Mouse (Mus musculus) heart, embryonic 15.5 days (tissue): ENCODE results near the gene Pcgf5. TPM values are rescaled to one million over a fixed set of nuclear protein-coding genes. Genes with fewer than 3 reads are reported as not detected.

Experiments used
- ATAC-seq: fragments of 200-750 bp; cut with Nextera tagmentation; replicated peaks from 2 replicates; pipeline ENCODE4 v1.8.0; 2017; ENCODE audit warnings: low read depth, moderate TSS enrichment; ENCODE audit not compliant: insufficient number of reproducible peaks, insufficient read depth, low FRiP score
- H3K27ac ChIP-seq: fragments of 300-500 bp; sonication (generic); 2 replicates; pipeline ENCODE4 v1.5.1; 2015; ENCODE audit warnings: mild to moderate bottlenecking, inconsistent platforms
- H3K27me3 ChIP-seq: fragments of 300-500 bp; sonication (generic); 2 replicates; pipeline ENCODE4 v1.6.1; 2015; ENCODE audit warnings: inconsistent platforms
- H3K36me3 ChIP-seq: fragments of 300-500 bp; sonication (generic); 2 replicates; pipeline ENCODE4 v1.6.1; 2015; ENCODE audit warnings: mild to moderate bottlenecking, inconsistent platforms
- H3K4me1 ChIP-seq: fragments of 300-500 bp; sonication (generic); replicated peaks from 2 replicates; pipeline ENCODE4 v1.6.1; 2015; ENCODE audit warnings: inconsistent platforms
- H3K4me2 ChIP-seq: fragments of 300-500 bp; sonication (generic); 2 replicates; pipeline ENCODE4 v1.6.1; 2015; ENCODE audit warnings: inconsistent platforms, mild to moderate bottlenecking, moderate library complexity
- H3K4me3 ChIP-seq: fragments of 300-500 bp; sonication (generic); 2 replicates; pipeline ENCODE4 v1.5.1; 2015; ENCODE audit warnings: mild to moderate bottlenecking, inconsistent platforms
- H3K9ac ChIP-seq: fragments of 300-500 bp; sonication (generic); 2 replicates; pipeline ENCODE4 v1.6.1; 2015; ENCODE audit warnings: mild to moderate bottlenecking, inconsistent platforms
- H3K9me3 ChIP-seq: fragments of 300-500 bp; sonication (generic); replicated peaks from 2 replicates; pipeline ENCODE4 v1.6.1; 2016; ENCODE audit warnings: inconsistent platforms
- WGBS: fragments of 180-500 bp; shearing (Covaris S2); methylation state at CpG from one replicate; pipeline ENCODE4 v1.1.7; 2015; ENCODE audit warnings: mixed read lengths; 5-methylcytosine and 5-hydroxymethylcytosine counted together
- polyA plus RNA-seq: library from polyadenylated mRNA; unstranded; fragments of >200 nt; fragmentation: Nextera tagmentation; extraction: Ambion mirVana; gene quantifications from 2 replicates; pipeline ENCODE4 v1.2.1, GENCODE M21; 2015

The Pcgf5 gene
- polyA plus RNA-seq, 1 experiment from 2014 or later = 55.4 TPM

GRCm38 (mm10) chr19:36350181-36350580 lies 2.1 kb downstream of the Pcgf5 start:
- Histone ChIP-seq H3K27ac (no peak overlapping the region), H3K27me3 (peaks cover 10% of the 10 kb centered on the region; the same call in 1 of the 2 replicates), H3K9me3 (no peaks in the 10 kb centered on the region), H3K4me3 (no peak overlapping the region), H3K9ac (no peak overlapping the region), H3K36me3 (no peaks in the 10 kb centered on the region), H3K4me2 (no peak overlapping the region), H3K4me1 (peaks cover 12% of the 10 kb centered on the region)
- WGBS = 68% methylated on average over 11 of the region's 11 CpGs
- no peak for ATAC-seq

DNA sequence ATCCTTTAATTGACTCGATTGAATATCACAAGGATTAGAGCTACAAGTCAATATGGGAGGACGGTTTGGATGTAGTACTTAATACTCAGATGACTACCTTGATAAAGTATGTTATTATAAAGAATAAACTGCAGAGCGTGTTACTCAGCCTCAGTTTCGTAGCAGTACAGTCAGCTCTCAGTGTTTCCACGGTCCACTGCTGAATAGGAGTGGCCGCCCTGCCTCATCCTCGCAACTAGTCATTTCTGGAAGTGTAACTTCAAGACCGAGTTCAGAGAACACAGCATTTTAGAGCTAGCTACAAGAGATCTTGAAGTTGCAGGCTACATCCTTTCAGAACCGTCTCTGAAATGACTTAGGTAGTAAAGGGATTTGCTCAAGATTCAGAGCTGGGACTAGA lies 2.8 kb downstream of the Pcgf5 start:
- peaks cover 10% of the 10 kb centered on the region; the same call in 1 of the 2 replicates for H3K27me3 ChIP-seq
- 91% methylated on average over 9 of the region's 9 CpGs for WGBS
- no peak for ATAC-seq
- peaks cover 12% of the 10 kb centered on the region for H3K4me1 ChIP-seq
- no peaks in the 10 kb centered on the region for H3K36me3 ChIP-seq
- no peaks in the 10 kb centered on the region for H3K9me3 ChIP-seq
- no peak overlapping the region for H3K4me2 ChIP-seq
- no peak overlapping the region for H3K9ac ChIP-seq
- no peak overlapping the region for H3K27ac ChIP-seq
- H3K4me3 ChIP-seq = no peak overlapping the region

DNA sequence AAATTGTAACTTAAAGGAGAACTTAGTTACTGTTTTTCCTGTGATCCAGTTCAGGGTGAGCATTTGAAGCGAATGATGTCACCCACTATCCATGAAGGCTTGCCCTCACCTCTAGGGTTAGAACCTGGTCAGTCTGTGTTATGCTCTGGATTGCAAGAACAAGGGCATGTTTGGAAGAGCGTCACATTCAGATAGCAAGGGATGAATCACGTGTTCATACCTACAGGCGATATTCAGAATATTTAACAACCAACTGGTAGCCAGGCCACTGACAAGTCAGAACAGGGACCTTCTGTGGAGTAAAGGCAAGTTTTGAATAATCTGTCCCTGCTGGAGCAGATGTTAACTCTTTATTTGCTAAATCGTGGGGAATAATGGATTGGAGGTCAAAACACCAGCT lies 14.4 kb downstream of the Pcgf5 start:
- WGBS = 78% methylated on average over 5 of the region's 5 CpGs
- Histone ChIP-seq H3K27me3 (no peaks in the 10 kb centered on the region), H3K27ac (no peak overlapping the region)

GRCm38 (mm10) chr19:36364757-36365156 lies 16.6 kb downstream of the Pcgf5 start:
- WGBS = 85% methylated on average over 8 of the region's 8 CpGs
- ATAC-seq = no peak
- H3K4me1 ChIP-seq = 0 out of 2 replicates have a peak, but pooled peaks cover 6% of the 10 kb centered on the region

More for the DNA sequence above, 14.4 kb downstream of the Pcgf5 start:
- Histone ChIP-seq H3K9ac (no peak overlapping the region), H3K4me1 (0 out of 2 replicates have a peak, but pooled peaks cover 6% of the 10 kb centered on the region), H3K4me3 (no peak overlapping the region), H3K4me2 (no peak overlapping the region), H3K9me3 (no peaks in the 10 kb centered on the region), H3K36me3 (no peaks in the 10 kb centered on the region)
- no peak for ATAC-seq

GRCm38 (mm10) chr19:36371478-36371877 lies 23.4 kb downstream of the Pcgf5 start:
- 62% methylated on average over 10 of the region's 10 CpGs for WGBS
- ATAC-seq = no peak
- Histone ChIP-seq H3K9me3 (no peaks in the 10 kb centered on the region), H3K4me2 (no peak overlapping the region), H3K4me1 (peaks cover 15% of the 10 kb centered on the region), H3K4me3 (no peak overlapping the region), H3K9ac (no peak overlapping the region), H3K27me3 (no peaks in the 10 kb centered on the region), H3K27ac (no peak overlapping the region), H3K36me3 (no peaks in the 10 kb centered on the region)

More at GRCm38 (mm10) chr19:36364757-36365156, 16.6 kb downstream of the Pcgf5 start:
- Histone ChIP-seq H3K4me2 (no peak overlapping the region), H3K9ac (no peak overlapping the region), H3K4me3 (no peak overlapping the region), H3K36me3 (no peaks in the 10 kb centered on the region), H3K27ac (no peak overlapping the region), H3K27me3 (no peaks in the 10 kb centered on the region), H3K9me3 (no peaks in the 10 kb centered on the region)

DNA sequence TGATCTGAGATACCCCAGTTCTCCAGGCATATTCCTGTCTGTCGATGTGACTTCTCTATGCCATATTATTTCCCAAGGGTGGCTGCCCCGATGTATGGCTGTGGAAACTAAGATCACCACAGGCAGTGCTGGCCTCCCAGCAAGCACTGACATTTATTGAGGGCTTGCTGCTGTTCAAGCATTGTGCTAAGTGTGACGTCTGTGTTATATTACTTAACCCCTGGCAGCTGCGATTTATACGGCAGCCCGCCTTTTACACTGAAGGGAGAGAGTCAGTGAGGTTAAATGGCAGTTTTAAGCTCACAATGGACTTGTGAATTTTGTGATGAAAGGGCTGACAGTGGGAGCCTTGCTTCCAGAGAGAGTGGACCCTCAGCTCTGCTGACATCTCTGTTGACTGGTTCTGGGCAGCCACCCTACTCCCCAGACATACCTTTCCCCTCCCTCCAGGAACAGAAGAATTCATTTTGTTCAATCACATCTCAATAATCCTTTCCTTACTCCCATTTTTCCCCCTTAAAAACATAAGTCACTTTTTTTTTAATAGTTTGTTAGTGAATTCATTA lies 25.0 kb downstream of the Pcgf5 start:
- Histone ChIP-seq H3K4me1 (peaks cover 15% of the 10 kb centered on the region), H3K27ac (no peak overlapping the region), H3K36me3 (no peaks in the 10 kb centered on the region), H3K4me3 (no peak overlapping the region), H3K4me2 (no peak overlapping the region), H3K27me3 (no peaks in the 10 kb centered on the region), H3K9me3 (no peaks in the 10 kb centered on the region), H3K9ac (no peak overlapping the region)
- ATAC-seq = no peak
- 28% methylated on average over 6 of the region's 6 CpGs for WGBS

DNA sequence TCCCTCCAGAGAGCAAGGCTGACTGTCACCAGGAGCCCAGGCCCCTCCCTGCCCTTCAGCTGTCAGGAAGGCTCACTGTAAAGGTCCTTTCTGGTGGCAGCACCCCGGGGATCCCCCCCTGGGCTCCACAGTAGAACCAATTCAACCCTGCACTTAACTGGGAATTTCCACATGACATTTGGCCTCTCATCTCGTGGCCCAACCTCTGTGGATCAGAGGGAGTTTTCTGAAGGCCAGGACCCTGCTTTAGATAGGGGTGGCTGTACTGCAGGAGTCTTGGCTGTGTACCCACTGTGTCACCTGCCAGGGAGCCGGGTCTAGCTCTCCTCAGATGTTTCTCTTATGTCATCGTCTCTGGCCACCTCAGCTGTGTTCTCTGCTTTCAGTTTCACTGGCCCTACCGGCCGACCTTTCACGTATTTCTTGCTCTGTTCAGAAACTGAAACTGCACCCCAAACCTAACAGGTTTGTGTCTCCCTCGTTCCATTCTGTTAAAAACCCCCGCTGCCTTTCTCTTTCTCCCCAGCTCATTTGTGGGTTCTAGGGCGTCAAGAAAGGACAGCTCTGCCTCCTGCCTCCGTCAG lies 27.2 kb downstream of the Pcgf5 start:
- Histone ChIP-seq H3K27me3 (no peaks in the 10 kb centered on the region), H3K27ac (0 out of 2 replicates have a peak overlapping the region, but pooled peaks have one; percentile 3), H3K4me1 (peaks cover 15% of the 10 kb centered on the region), H3K4me3 (no peak overlapping the region), H3K9me3 (no peaks in the 10 kb centered on the region), H3K9ac (no peak overlapping the region), H3K36me3 (no peaks in the 10 kb centered on the region), H3K4me2 (peak overlapping the region; percentile 16)
- peak; percentile 70; the same call in 1 of the 2 replicates for ATAC-seq
- 63% methylated on average over 11 of the region's 11 CpGs for WGBS

DNA sequence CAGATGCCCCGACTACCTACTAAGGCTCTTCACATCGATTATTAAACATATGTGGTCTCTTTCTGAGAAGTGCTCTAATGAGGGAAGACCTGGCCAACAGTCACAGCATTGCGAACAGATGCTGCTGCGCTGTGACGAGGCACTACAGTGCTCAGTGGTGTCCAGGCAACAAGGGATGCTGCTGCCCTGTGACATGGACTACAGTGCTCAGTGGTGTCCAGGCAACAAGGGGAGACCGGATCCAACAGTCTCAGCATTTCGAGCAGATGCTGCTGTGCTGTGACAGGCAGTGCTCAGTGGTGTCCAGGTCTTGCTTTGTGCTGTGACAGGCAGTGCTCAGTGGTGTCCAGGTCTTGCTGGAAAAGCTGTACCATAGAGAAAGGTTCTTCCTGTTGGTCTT lies 29.6 kb downstream of the Pcgf5 start:
- no peak for ATAC-seq
- no peaks in the 10 kb centered on the region for H3K36me3 ChIP-seq
- no peaks in the 10 kb centered on the region for H3K9me3 ChIP-seq
- H3K4me3 ChIP-seq = no peak overlapping the region
- H3K27me3 ChIP-seq = no peaks in the 10 kb centered on the region
- H3K4me2 ChIP-seq = no peak overlapping the region
- WGBS = 87% methylated on average over 7 of the region's 7 CpGs
- peaks cover 14% of the 10 kb centered on the region for H3K4me1 ChIP-seq
- H3K9ac ChIP-seq = no peak overlapping the region
- no peak overlapping the region for H3K27ac ChIP-seq

- H3K9me3 ChIP-seq = no peaks in the 10 kb centered on the region
- no peak overlapping the region for H3K27ac ChIP-seq
- H3K4me2 ChIP-seq = no peak overlapping the region
- peaks cover 8% of the 10 kb centered on the region for H3K4me1 ChIP-seq
- H3K27me3 ChIP-seq = no peaks in the 10 kb centered on the region
- no peak overlapping the region for H3K4me3 ChIP-seq
- H3K36me3 ChIP-seq = no peaks in the 10 kb centered on the region
- no peak overlapping the region for H3K9ac ChIP-seq
- no peak for ATAC-seq
- WGBS = 70% methylated on average over 15 of the region's 15 CpGs
Observed at GRCm38 (mm10) chr19:36378511-36379232, 30.6 kb downstream of the Pcgf5 start.

DNA sequence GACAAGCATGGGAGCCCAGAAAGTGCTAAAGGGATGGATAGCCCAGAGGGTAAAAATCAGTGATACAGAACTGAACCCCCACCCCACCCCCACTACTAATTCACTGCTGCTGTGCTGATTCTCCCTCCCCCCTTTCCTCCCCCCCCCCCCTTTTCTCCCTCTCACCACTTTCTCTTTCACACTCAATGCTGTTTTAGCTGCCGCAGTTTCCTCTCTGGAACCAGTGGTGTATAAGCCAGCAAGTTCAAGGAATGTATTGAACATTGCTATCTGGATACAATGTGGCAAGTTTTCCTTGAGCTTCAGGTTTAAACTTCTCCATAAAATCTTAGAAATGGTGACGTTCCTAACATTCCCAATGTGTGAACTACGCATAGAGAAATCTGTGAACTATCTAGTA lies 34.8 kb downstream of the Pcgf5 start:
- WGBS = 80% methylated on average over 3 of the region's 3 CpGs
- H3K9me3 ChIP-seq = no peaks in the 10 kb centered on the region

DNA sequence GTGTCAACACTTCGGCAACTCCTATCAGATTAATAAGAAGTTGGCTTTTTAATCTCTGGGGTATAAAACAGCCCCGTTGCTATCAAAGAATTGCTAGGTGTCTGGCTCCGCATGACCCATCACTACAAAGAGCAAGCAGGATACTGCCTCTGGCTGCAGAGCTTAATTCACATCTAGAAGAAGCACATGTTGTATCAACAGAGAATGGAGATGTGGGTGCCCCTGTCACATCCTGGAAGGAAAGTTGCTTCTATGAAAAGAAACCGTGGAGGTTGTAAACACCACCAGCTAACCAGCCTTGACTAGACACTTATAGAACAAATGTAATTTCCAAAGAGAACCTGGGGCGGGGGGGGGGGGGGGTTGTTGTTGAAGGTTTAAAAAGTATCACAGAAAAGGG lies 35.9 kb downstream of the Pcgf5 start:
- no peak overlapping the region for H3K9ac ChIP-seq
- no peak overlapping the region for H3K4me3 ChIP-seq
- no peak overlapping the region for H3K27ac ChIP-seq
- no peaks in the 10 kb centered on the region for H3K9me3 ChIP-seq
- H3K27me3 ChIP-seq = no peaks in the 10 kb centered on the region
- 75% methylated on average over 5 of the region's 5 CpGs for WGBS
- peaks cover 5% of the 10 kb centered on the region; the same call in 1 of the 2 replicates for H3K4me1 ChIP-seq
- ATAC-seq = no peak
- no peaks in the 10 kb centered on the region for H3K36me3 ChIP-seq
- H3K4me2 ChIP-seq = no peak overlapping the region

More for the DNA sequence above, 34.8 kb downstream of the Pcgf5 start:
- Histone ChIP-seq H3K36me3 (no peaks in the 10 kb centered on the region), H3K27me3 (no peaks in the 10 kb centered on the region), H3K27ac (no peak overlapping the region), H3K4me3 (no peak overlapping the region), H3K4me2 (no peak overlapping the region), H3K9ac (no peak overlapping the region), H3K4me1 (no peaks in the 10 kb centered on the region)
- no peak for ATAC-seq
